Mouse (Mus musculus): ENCODE results near the gene Olfr1368. TPM values are rescaled to one million over a fixed set of nuclear protein-coding genes. Genes with fewer than 3 reads are reported as not detected.

Olfr1368 gene
- polyA plus RNA-seq, 1 experiment from 2014 or later: not detected

DNA sequence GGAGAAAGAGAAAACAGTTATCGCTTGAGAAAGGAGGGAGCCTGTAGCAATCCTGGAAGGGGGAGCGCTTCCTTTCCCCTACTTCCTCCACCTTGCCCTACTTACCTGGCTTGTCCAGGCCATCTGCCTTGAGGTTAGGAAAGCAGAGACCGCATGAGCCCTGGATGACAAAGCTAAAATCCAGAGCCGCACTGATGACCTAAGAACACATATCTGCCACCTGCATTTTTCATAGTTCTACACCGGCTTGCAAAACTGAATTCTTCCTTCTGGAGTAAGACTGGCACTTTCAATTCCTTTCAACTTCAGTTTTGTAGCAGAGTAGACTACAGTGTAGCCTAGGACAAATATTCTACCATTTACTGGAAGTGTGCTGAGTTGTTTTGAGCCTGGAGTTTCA lies 32.7 kb upstream of the Olfr1368 start:
- H3K27me3 ChIP-seq (ENCODE audit: control insufficient read depth, insufficient read depth, low read depth, low read length): no peaks in the 10 kb centered on the region
- no peak overlapping the region for H3K27ac ChIP-seq (ENCODE audit: low read length)
- no peak overlapping the region for H3K4me2 ChIP-seq (ENCODE audit: low read depth, low read length)
- no peak for ATAC-seq (ENCODE audit: low read depth)
- H3K36me3 ChIP-seq (ENCODE audit: control insufficient read depth, insufficient read depth): peaks cover 13% of the 10 kb centered on the region
- no peak overlapping the region for H3K9ac ChIP-seq (ENCODE audit: low read depth, low read length)
- H3K9me3 ChIP-seq (replicated peaks; ENCODE audit: control insufficient read depth, low read length): no peaks in the 10 kb centered on the region
- H3K4me3 ChIP-seq (ENCODE audit: low read depth, low read length): no peak overlapping the region
- WGBS (ENCODE audit: insufficient replicate concordance): 72% methylated on average over 5 of the region's 5 CpGs
- H3K4me1 ChIP-seq (ENCODE audit: control insufficient read depth, low read depth, low read length): peaks cover 29% of the 10 kb centered on the region

DNA sequence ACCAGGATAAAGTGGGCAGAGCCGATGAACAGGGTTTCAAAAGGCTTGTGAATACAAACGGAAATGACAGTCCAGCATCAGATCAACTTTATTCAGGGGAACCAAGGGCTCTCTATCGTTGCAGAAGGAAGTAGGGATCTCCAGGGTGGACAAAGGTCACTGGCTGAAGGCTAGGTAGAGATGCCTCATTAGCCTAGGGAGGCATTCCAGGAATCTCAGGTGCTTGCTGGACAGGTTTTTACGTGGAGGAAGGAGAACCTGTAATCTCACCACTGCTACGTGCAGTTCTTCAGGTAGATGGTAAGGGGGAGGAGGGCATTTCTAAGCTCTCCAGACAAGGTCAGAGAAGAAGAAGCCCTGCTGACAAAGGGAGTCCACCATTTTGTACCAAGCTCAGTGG lies 32.0 kb upstream of the Olfr1368 start:
- Histone ChIP-seq H3K27ac (ENCODE audit: low read length) (no peak overlapping the region), H3K27me3 (ENCODE audit: control insufficient read depth, insufficient read depth, low read depth, low read length) (no peaks in the 10 kb centered on the region), H3K9me3 (replicated peaks; ENCODE audit: control insufficient read depth, low read length) (no peaks in the 10 kb centered on the region), H3K4me3 (ENCODE audit: low read depth, low read length) (no peak overlapping the region), H3K4me2 (ENCODE audit: low read depth, low read length) (no peak overlapping the region), H3K9ac (ENCODE audit: low read depth, low read length) (no peak overlapping the region), H3K4me1 (ENCODE audit: control insufficient read depth, low read depth, low read length) (peaks cover 33% of the 10 kb centered on the region), H3K36me3 (ENCODE audit: control insufficient read depth, insufficient read depth) (peaks cover 6% of the 10 kb centered on the region)
- 62% methylated on average over 5 of the region's 5 CpGs for WGBS (ENCODE audit: insufficient replicate concordance)
- no peak for ATAC-seq (ENCODE audit: low read depth)

DNA sequence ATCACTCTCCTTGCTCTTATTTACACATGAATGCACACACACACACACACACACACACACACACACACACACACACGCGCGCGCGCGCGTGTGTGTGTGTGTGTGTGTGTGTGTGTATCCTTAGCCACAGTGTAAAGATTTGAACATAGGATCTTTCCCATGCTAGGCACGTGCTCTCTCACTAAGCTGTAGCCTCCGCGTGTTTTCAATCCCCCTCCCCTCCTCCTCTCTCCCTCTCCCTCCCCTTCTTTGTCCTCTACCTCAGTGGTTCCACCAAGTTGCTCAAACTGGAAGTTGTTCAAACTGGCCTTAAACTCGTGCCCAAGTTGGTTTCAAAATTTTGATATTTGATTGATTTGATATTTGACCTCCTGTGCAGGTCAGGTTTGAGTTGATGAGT lies 31.1 kb upstream of the Olfr1368 start:
- WGBS (ENCODE audit: insufficient replicate concordance): 75% methylated on average over 9 of the region's 11 CpGs
- Histone ChIP-seq H3K9ac (ENCODE audit: low read depth, low read length) (no peak overlapping the region), H3K36me3 (ENCODE audit: control insufficient read depth, insufficient read depth) (no peaks in the 10 kb centered on the region), H3K9me3 (replicated peaks; ENCODE audit: control insufficient read depth, low read length) (no peaks in the 10 kb centered on the region), H3K27ac (ENCODE audit: low read length) (no peak overlapping the region), H3K4me3 (ENCODE audit: low read depth, low read length) (no peak overlapping the region), H3K4me2 (ENCODE audit: low read depth, low read length) (no peak overlapping the region), H3K27me3 (ENCODE audit: control insufficient read depth, insufficient read depth, low read depth, low read length) (no peaks in the 10 kb centered on the region), H3K4me1 (ENCODE audit: control insufficient read depth, low read depth, low read length) (peaks cover 29% of the 10 kb centered on the region)
- ATAC-seq (ENCODE audit: low read depth): no peak

DNA sequence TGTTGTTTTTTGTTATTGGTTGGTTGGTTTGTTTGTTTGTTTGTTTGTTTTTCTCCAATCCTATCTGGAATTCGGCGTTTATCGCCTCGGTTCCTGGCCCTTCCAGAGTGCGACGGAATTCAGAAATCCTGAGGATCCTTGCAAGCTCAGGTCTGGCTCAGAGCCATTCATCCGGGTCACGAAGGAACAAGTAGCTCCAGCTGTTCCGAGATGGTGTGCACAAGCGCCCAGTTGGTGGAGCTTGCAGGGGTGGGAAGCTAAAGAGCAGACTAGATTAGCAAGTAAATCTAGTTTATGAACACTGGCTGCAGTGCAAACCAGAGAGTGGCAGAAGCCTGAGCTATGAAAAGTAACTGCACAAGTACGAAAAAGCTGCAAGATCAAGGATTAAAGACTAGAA lies 27.4 kb upstream of the Olfr1368 start:
- Histone ChIP-seq H3K27ac (ENCODE audit: low read length) (0 out of 2 replicates have a peak overlapping the region, but pooled peaks have one; percentile 24), H3K9me3 (replicated peaks; ENCODE audit: control insufficient read depth, low read length) (no peaks in the 10 kb centered on the region), H3K9ac (ENCODE audit: low read depth, low read length) (peak overlapping the region; percentile 10; the same call in 1 of the 2 replicates), H3K27me3 (ENCODE audit: control insufficient read depth, insufficient read depth, low read depth, low read length) (no peaks in the 10 kb centered on the region), H3K4me1 (ENCODE audit: control insufficient read depth, low read depth, low read length) (peaks cover 24% of the 10 kb centered on the region), H3K36me3 (ENCODE audit: control insufficient read depth, insufficient read depth) (no peaks in the 10 kb centered on the region), H3K4me2 (ENCODE audit: low read depth, low read length) (peak overlapping the region; percentile 68), H3K4me3 (ENCODE audit: low read depth, low read length) (peak overlapping the region; percentile 52)
- WGBS (ENCODE audit: insufficient replicate concordance): 1% methylated on average over 11 of the region's 11 CpGs
- no peak for ATAC-seq (ENCODE audit: low read depth)

DNA sequence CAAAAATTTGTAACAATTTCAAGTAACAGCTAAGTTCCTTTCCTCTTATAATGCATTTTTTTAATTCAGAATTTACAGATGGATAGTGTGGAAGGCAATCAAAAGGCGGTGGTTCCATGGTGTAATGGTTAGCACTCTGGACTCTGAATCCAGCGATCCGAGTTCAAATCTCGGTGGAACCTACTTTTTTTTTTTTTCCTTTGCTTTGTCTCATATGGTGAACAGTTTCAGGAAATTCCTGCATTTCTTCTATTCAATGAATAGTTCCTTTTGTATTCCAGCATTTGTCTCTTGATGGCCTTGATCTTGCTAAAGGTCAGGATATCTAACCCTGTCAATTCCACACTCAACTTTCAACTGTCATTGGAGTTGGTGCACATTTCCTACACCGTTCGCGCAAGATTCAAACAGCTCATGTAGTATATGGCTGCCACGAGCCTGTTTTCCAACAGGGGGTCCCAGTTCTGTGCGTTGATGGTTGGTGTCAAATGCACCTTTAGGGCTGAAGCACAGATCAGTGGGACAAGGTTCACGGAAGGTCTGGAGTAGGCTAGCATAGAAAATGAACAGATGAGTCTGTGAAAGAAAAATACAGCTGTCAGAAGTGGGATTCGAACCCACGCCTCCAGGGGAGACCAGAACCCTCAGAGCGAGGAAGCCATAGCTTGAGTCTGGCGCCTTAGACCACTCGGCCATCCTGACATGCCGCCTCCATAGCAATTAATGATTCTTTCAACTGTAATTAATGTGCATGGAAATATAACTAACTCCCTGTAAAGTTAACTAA lies 26.8 kb upstream of the Olfr1368 start:
- H3K27me3 ChIP-seq (ENCODE audit: control insufficient read depth, insufficient read depth, low read depth, low read length): no peaks in the 10 kb centered on the region
- H3K27ac ChIP-seq (ENCODE audit: low read length): no peak overlapping the region
- H3K9me3 ChIP-seq (replicated peaks; ENCODE audit: control insufficient read depth, low read length): no peaks in the 10 kb centered on the region
- H3K4me3 ChIP-seq (ENCODE audit: low read depth, low read length): peak overlapping the region; percentile 52
- H3K4me2 ChIP-seq (ENCODE audit: low read depth, low read length): peak overlapping the region; percentile 68
- peak; percentile 52 for ATAC-seq (ENCODE audit: low read depth)
- peaks cover 24% of the 10 kb centered on the region for H3K4me1 ChIP-seq (ENCODE audit: control insufficient read depth, low read depth, low read length)
- no peaks in the 10 kb centered on the region for H3K36me3 ChIP-seq (ENCODE audit: control insufficient read depth, insufficient read depth)
- peak overlapping the region; percentile 42 for H3K9ac ChIP-seq (ENCODE audit: low read depth, low read length)
- 1% methylated on average over 16 of the region's 16 CpGs for WGBS (ENCODE audit: insufficient replicate concordance)

DNA sequence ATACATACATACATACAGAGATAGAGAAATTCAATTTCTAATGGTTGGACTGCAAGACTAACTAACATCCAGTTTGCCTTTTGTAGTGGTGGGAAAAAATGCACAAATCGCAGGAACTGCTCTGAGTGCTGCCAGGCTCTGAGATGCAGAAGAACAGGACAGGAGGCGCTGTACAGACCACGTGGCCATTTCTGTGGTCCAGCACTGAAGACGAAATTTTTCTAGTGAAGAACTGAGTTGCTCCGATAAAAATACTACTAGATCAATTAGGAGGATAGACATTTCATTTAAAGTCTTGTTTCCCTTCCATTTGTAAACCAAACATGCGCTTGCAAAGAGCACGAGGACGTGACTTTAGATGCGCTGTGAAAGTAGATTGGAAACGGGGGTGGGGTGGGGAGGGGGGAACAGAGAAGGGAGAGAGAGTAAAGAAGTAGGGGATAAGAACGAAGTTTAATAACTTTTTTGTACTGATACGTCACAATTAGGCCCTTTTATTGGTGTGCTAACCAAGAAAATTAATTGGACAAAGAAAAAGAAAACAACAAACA lies 26.0 kb upstream of the Olfr1368 start:
- Histone ChIP-seq H3K9me3 (replicated peaks; ENCODE audit: control insufficient read depth, low read length) (no peaks in the 10 kb centered on the region), H3K4me1 (ENCODE audit: control insufficient read depth, low read depth, low read length) (peaks cover 28% of the 10 kb centered on the region), H3K27ac (ENCODE audit: low read length) (no peak overlapping the region; the same call in 1 of the 2 replicates), H3K4me2 (ENCODE audit: low read depth, low read length) (peak overlapping the region; percentile 68), H3K4me3 (ENCODE audit: low read depth, low read length) (peak overlapping the region; percentile 63), H3K36me3 (ENCODE audit: control insufficient read depth, insufficient read depth) (no peaks in the 10 kb centered on the region), H3K9ac (ENCODE audit: low read depth, low read length) (peak overlapping the region; percentile 57), H3K27me3 (ENCODE audit: control insufficient read depth, insufficient read depth, low read depth, low read length) (no peaks in the 10 kb centered on the region)
- WGBS (ENCODE audit: insufficient replicate concordance): 1% methylated on average over 12 of the region's 12 CpGs
- no peak for ATAC-seq (ENCODE audit: low read depth)

DNA sequence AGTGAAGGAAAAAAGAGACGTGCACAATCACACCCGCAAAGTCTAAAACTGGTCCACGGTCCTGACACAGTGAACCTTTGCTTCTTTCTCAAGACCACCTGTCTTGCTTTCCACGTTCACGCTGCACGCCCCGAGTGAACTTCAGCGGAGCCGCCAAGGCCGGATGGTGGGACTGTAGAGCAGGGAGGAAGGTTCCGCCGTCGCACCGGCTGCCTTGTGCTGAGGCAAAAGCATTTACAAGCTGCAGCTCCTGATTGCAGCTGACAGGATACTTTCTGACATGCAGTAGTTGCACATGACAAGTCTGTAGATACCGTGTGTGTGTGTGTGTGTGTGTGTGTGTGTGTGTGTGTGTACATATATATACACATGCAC lies 25.5 kb upstream of the Olfr1368 start:
- Histone ChIP-seq H3K4me3 (ENCODE audit: low read depth, low read length) (peak overlapping the region; percentile 63), H3K36me3 (ENCODE audit: control insufficient read depth, insufficient read depth) (no peaks in the 10 kb centered on the region), H3K9me3 (replicated peaks; ENCODE audit: control insufficient read depth, low read length) (no peaks in the 10 kb centered on the region), H3K9ac (ENCODE audit: low read depth, low read length) (no peak overlapping the region), H3K4me1 (ENCODE audit: control insufficient read depth, low read depth, low read length) (peaks cover 29% of the 10 kb centered on the region), H3K27ac (ENCODE audit: low read length) (no peak overlapping the region), H3K4me2 (ENCODE audit: low read depth, low read length) (peak overlapping the region; percentile 68; the same call in 1 of the 2 replicates), H3K27me3 (ENCODE audit: control insufficient read depth, insufficient read depth, low read depth, low read length) (no peaks in the 10 kb centered on the region)
- 26% methylated on average over 15 of the region's 15 CpGs for WGBS (ENCODE audit: insufficient replicate concordance)
- ATAC-seq (ENCODE audit: low read depth): no peak

DNA sequence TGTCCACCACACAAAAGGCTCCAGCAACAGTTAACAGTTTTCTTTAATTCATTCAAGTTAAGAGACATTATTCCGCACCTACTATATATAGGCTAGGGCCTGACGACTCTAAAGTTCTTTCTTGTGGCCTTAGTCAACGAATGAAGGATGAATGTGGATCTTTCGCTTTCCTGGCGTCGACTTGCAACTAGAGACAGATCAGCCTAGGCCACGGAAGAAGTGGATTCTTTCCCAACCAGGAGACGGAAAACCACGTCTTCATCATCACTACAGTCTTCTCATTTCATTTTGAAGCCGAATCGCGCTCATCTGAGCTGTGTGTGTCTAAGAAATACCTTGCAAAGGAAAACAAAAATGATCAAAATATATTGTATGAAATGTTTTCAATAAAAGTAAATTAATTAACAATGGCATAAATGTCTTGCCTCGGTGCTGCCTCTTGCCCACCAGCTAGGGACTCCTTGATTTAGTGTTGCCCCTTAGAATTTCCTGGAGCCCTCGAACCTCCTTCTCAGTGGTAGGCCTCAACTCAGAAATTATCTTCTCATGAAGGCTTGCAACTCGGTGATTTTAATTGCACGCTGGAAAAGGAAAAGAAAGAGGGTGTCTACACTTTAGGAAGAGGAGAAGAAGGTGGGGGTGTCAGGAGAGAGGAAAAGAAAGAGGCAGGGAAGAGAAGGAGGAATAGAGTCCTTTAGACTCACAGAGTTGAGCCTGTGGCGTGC lies 24.9 kb upstream of the Olfr1368 start:
- Histone ChIP-seq H3K4me1 (ENCODE audit: control insufficient read depth, low read depth, low read length) (peaks cover 29% of the 10 kb centered on the region), H3K9ac (ENCODE audit: low read depth, low read length) (no peak overlapping the region), H3K4me2 (ENCODE audit: low read depth, low read length) (peak overlapping the region; percentile 97; the same call in 1 of the 2 replicates), H3K9me3 (replicated peaks; ENCODE audit: control insufficient read depth, low read length) (no peaks in the 10 kb centered on the region), H3K36me3 (ENCODE audit: control insufficient read depth, insufficient read depth) (no peaks in the 10 kb centered on the region), H3K4me3 (ENCODE audit: low read depth, low read length) (peak overlapping the region; percentile 63), H3K27me3 (ENCODE audit: control insufficient read depth, insufficient read depth, low read depth, low read length) (no peaks in the 10 kb centered on the region; the same call in 1 of the 2 replicates), H3K27ac (ENCODE audit: low read length) (no peak overlapping the region)
- ATAC-seq (ENCODE audit: low read depth): no peak
- WGBS (ENCODE audit: insufficient replicate concordance): 65% methylated on average over 17 of the region's 17 CpGs

Measured in liver, embryonic 16.5 days (tissue).